Mouse (Mus musculus) heart, embryonic 11.5 days (tissue): Measurements from ENCODE around the gene Hsd17b13. TPM values are rescaled to one million over a fixed set of nuclear protein-coding genes. Genes with fewer than 3 reads are reported as not detected.

Experiments used
- ATAC-seq: fragments of 200-750 bp; cut with Nextera tagmentation; replicated peaks from 2 replicates; pipeline ENCODE4 v1.8.0; 2017; ENCODE audit warnings: moderate library complexity; ENCODE audit not compliant: insufficient number of reproducible peaks, low FRiP score, low TSS enrichment
- H3K27ac ChIP-seq: fragments of 300-500 bp; sonication (generic); 2 replicates; pipeline ENCODE4 v1.5.1; 2014; ENCODE audit warnings: mild to moderate bottlenecking, low read depth, low read length
- H3K27me3 ChIP-seq: fragments of 300-500 bp; sonication (generic); 2 replicates; pipeline ENCODE4 v1.6.1; 2014; ENCODE audit warnings: mild to moderate bottlenecking, low read length, mixed read lengths; ENCODE audit not compliant: control insufficient read depth, insufficient read depth
- H3K36me3 ChIP-seq: fragments of 300-500 bp; sonication (generic); 2 replicates; pipeline ENCODE4 v1.6.1; 2014; ENCODE audit warnings: mild to moderate bottlenecking, low read length, moderate library complexity, mixed read lengths; ENCODE audit not compliant: control insufficient read depth, insufficient read depth
- H3K4me1 ChIP-seq: fragments of 300-500 bp; sonication (generic); 2 replicates; pipeline ENCODE4 v1.6.1; 2014; ENCODE audit warnings: low read length; ENCODE audit not compliant: control insufficient read depth, insufficient read depth
- H3K4me2 ChIP-seq: fragments of 300-500 bp; sonication (generic); 2 replicates; pipeline ENCODE4 v1.6.1; 2014; ENCODE audit warnings: mild to moderate bottlenecking, moderate library complexity
- H3K4me3 ChIP-seq: fragments of 300-500 bp; sonication (generic); 2 replicates; pipeline ENCODE4 v1.5.1; 2014; ENCODE audit warnings: low read depth, low read length
- H3K9ac ChIP-seq: fragments of 300-500 bp; sonication (generic); 2 replicates; pipeline ENCODE4 v1.6.1; 2014; ENCODE audit warnings: mild to moderate bottlenecking, low read depth, low read length, moderate library complexity
- H3K9me3 ChIP-seq: fragments of 300-500 bp; sonication (generic); replicated peaks from 2 replicates; pipeline ENCODE4 v1.6.1; 2016; ENCODE audit warnings: low read length; ENCODE audit not compliant: control insufficient read depth
- WGBS: fragments of 180-500 bp; shearing (Covaris S2); extraction: QIAGEN DNeasy Blood & Tissue Kit; methylation state at CpG from one replicate; pipeline ENCODE4 v1.1.7; 2014; ENCODE audit not compliant: insufficient replicate concordance; 5-methylcytosine and 5-hydroxymethylcytosine counted together
- polyA plus RNA-seq: library from polyadenylated mRNA; unstranded; fragments of >200 nt; fragmentation: Nextera tagmentation; extraction: Ambion mirVana; gene quantifications from 2 replicates; pipeline ENCODE4 v1.2.1, GENCODE M21; 2014

The Hsd17b13 gene
- polyA plus RNA-seq, 1 experiment from 2014 or later, result 0.20 TPM

- ATAC-seq, result no peak
Measured at GRCm38 (mm10) chr5:103926398-103926797, 50.8 kb downstream of the Hsd17b13 start.

GRCm38 (mm10) chr5:103923755-103924154 lies 53.5 kb downstream of the Hsd17b13 start:
- 73% methylated on average over 2 of the region's 2 CpGs for WGBS
- Histone ChIP-seq H3K9ac (no peak overlapping the region), H3K36me3 (no peaks in the 10 kb centered on the region), H3K9me3 (no peaks in the 10 kb centered on the region), H3K27me3 (no peaks in the 10 kb centered on the region), H3K4me1 (no peaks in the 10 kb centered on the region), H3K27ac (no peak overlapping the region), H3K4me2 (no peak overlapping the region), H3K4me3 (no peak overlapping the region)
- ATAC-seq, result no peak

More at GRCm38 (mm10) chr5:103926398-103926797, 50.8 kb downstream of the Hsd17b13 start:
- Histone ChIP-seq H3K9ac (no peak overlapping the region), H3K27ac (no peak overlapping the region), H3K9me3 (no peaks in the 10 kb centered on the region), H3K4me3 (no peak overlapping the region), H3K4me2 (no peak overlapping the region), H3K4me1 (no peaks in the 10 kb centered on the region), H3K36me3 (no peaks in the 10 kb centered on the region), H3K27me3 (no peaks in the 10 kb centered on the region)
- 59% methylated on average over 11 of the region's 12 CpGs for WGBS

GRCm38 (mm10) chr5:103923101-103923500 lies 54.1 kb downstream of the Hsd17b13 start:
- 69% methylated on average over 6 of the region's 6 CpGs for WGBS
- H3K36me3 ChIP-seq, result no peaks in the 10 kb centered on the region

GRCm38 (mm10) chr5:103922436-103922835 lies 54.8 kb downstream of the Hsd17b13 start:
- no peak overlapping the region for H3K27ac ChIP-seq
- no peaks in the 10 kb centered on the region for H3K36me3 ChIP-seq
- H3K4me1 ChIP-seq, result no peaks in the 10 kb centered on the region
- ATAC-seq, result no peak
- H3K27me3 ChIP-seq, result no peaks in the 10 kb centered on the region
- H3K9ac ChIP-seq, result no peak overlapping the region
- H3K4me3 ChIP-seq, result no peak overlapping the region
- WGBS, result 76% methylated on average over 5 of the region's 5 CpGs
- H3K4me2 ChIP-seq, result no peak overlapping the region
- no peaks in the 10 kb centered on the region for H3K9me3 ChIP-seq

More at GRCm38 (mm10) chr5:103923101-103923500, 54.1 kb downstream of the Hsd17b13 start:
- no peak overlapping the region for H3K4me2 ChIP-seq
- no peaks in the 10 kb centered on the region for H3K27me3 ChIP-seq
- H3K9me3 ChIP-seq, result no peaks in the 10 kb centered on the region
- no peak overlapping the region for H3K9ac ChIP-seq
- H3K4me1 ChIP-seq, result no peaks in the 10 kb centered on the region
- no peak overlapping the region for H3K27ac ChIP-seq
- no peak overlapping the region for H3K4me3 ChIP-seq
- ATAC-seq, result no peak

GRCm38 (mm10) chr5:103919497-103919896 lies 57.7 kb downstream of the Hsd17b13 start:
- H3K4me2 ChIP-seq, result no peak overlapping the region
- H3K4me3 ChIP-seq, result no peak overlapping the region
- H3K27me3 ChIP-seq, result no peaks in the 10 kb centered on the region
- no peaks in the 10 kb centered on the region for H3K4me1 ChIP-seq
- H3K9me3 ChIP-seq, result no peaks in the 10 kb centered on the region
- WGBS, result 60% methylated on average over 4 of the region's 4 CpGs
- H3K9ac ChIP-seq, result no peak overlapping the region
- ATAC-seq, result no peak
- H3K36me3 ChIP-seq, result no peaks in the 10 kb centered on the region
- H3K27ac ChIP-seq, result no peak overlapping the region

GRCm38 (mm10) chr5:103918233-103918632 lies 59.0 kb downstream of the Hsd17b13 start:
- Histone ChIP-seq H3K4me3 (no peak overlapping the region), H3K27me3 (no peaks in the 10 kb centered on the region), H3K4me1 (no peaks in the 10 kb centered on the region), H3K9me3 (no peaks in the 10 kb centered on the region), H3K36me3 (no peaks in the 10 kb centered on the region), H3K27ac (no peak overlapping the region), H3K9ac (no peak overlapping the region), H3K4me2 (no peak overlapping the region)
- ATAC-seq, result no peak
- 77% methylated on average over 3 of the region's 3 CpGs for WGBS

- Histone ChIP-seq H3K27ac (no peak overlapping the region), H3K36me3 (no peaks in the 10 kb centered on the region), H3K27me3 (no peaks in the 10 kb centered on the region), H3K9me3 (no peaks in the 10 kb centered on the region), H3K4me2 (no peak overlapping the region), H3K9ac (no peak overlapping the region), H3K4me3 (no peak overlapping the region), H3K4me1 (no peaks in the 10 kb centered on the region)
- WGBS, result 72% methylated on average over 8 of the region's 8 CpGs
- no peak for ATAC-seq
Measured at GRCm38 (mm10) chr5:103917357-103917895, 59.8 kb downstream of the Hsd17b13 start.

GRCm38 (mm10) chr5:103916595-103917356 lies 60.4 kb downstream of the Hsd17b13 start:
- Histone ChIP-seq H3K9me3 (no peaks in the 10 kb centered on the region), H3K4me1 (no peaks in the 10 kb centered on the region), H3K4me2 (no peak overlapping the region), H3K36me3 (no peaks in the 10 kb centered on the region), H3K27ac (no peak overlapping the region), H3K9ac (no peak overlapping the region), H3K27me3 (no peaks in the 10 kb centered on the region), H3K4me3 (no peak overlapping the region)
- no peak for ATAC-seq
- 59% methylated on average over 12 of the region's 12 CpGs for WGBS
